Comparison of ENCODE assay signal across 12 mouse cellular contexts in the genomic region with DNA sequence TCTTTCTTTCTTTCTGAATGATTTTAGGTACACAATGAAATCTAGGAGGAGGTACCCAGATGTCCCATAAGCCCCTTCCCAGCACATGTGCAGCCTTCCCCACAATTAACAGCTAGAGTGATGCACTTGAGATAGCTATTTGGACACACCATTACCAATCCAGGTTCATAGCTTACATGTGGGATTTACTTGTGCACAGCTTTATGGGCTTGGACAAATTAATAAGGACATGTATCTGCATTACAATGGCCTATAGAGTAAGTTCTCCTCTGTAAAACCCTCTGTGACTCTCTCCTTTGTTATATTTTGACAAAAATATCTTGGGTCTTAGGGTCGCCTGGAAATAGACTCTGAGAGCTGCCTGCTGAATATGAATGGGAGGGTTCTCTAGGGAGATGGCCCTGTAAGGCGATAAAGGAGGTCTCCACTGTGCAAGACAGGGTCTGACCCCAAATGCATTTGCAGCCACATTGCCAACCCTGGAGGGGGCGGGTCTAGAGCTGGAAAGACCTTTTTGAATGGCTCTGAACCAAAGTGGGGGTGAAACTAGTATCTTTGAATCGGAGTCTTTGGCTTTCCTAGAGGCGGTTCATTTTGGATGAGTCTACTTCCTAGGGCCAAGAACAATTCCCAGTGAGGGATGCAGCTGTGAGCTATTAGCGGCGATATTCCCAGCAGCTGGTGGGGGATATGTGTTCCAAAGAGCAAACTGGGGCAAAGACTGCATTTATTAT.
DNase-seq lines count a peak whose midpoint lies in the region; ATAC-seq and TF ChIP-seq lines count a peak whose summit lies in the region.
"Had no signal": no experiment of that assay in that cellular context is flagged by ENCODE, and none has a peak within 500 bp of the region (broad histone marks: within the 10 kb centered on the region; RNA-seq: fewer than 3 reads in every experiment).

No protein-coding gene starts in this region.

- no peaks in the 10 kb centered on the region for H3K9me3 ChIP-seq in forebrain, embryonic 14.5 days (replicated peaks; ENCODE audit: control insufficient read depth, low read length)
- no peaks in the 10 kb centered on the region for H3K9me3 ChIP-seq in forebrain, embryonic 11.5 days (ENCODE audit: control insufficient read depth, low read length)
- H3K9me3 ChIP-seq in midbrain, embryonic 10.5 days (replicated peaks): no peaks in the 10 kb centered on the region
- H3K9me3 ChIP-seq in midbrain, postnatal 0 days (ENCODE audit: low read length): no peaks in the 10 kb centered on the region

- H3K4me2 ChIP-seq in forebrain, embryonic 14.5 days (ENCODE audit: low read length): no peak overlapping the region
- no peak overlapping the region for H3K4me2 ChIP-seq in forebrain, embryonic 11.5 days (ENCODE audit: low read depth, low read length, severe bottlenecking)
- no peak overlapping the region for H3K4me2 ChIP-seq in midbrain, postnatal 0 days (ENCODE audit: low read depth, low read length, poor library complexity, severe bottlenecking)

- 32% methylated on average over 7 of the region's 7 CpGs for WGBS in forebrain, embryonic 14.5 days
- WGBS in forebrain, embryonic 11.5 days: 28% methylated on average over 7 of the region's 7 CpGs
- 47% methylated on average over 7 of the region's 7 CpGs for WGBS in midbrain, embryonic 10.5 days
- 18% methylated on average over 7 of the region's 7 CpGs for whole genome bisulfite sequencing in midbrain, postnatal 0 days

- no peaks in the 10 kb centered on the region for H3K27me3 ChIP-seq in forebrain, embryonic 14.5 days (replicated peaks; ENCODE audit: control insufficient read depth, insufficient read depth, low read length)
- no peaks in the 10 kb centered on the region for H3K27me3 ChIP-seq in forebrain, embryonic 11.5 days (ENCODE audit: control insufficient read depth, insufficient read depth, low read length)
- H3K27me3 ChIP-seq in midbrain, embryonic 10.5 days (ENCODE audit: low read depth, poor library complexity, severe bottlenecking): peaks cover 5% of the 10 kb centered on the region
- no peaks in the 10 kb centered on the region for H3K27me3 ChIP-seq in midbrain, postnatal 0 days (ENCODE audit: insufficient read depth, low read length)

- no peak for TF ChIP-seq CTCF in midbrain, postnatal 0 days (IDR thresholded peaks at IDR 0.05)

- H3K4me3 ChIP-seq in forebrain, embryonic 14.5 days (ENCODE audit: low read depth, low read length): no peak overlapping the region
- H3K4me3 ChIP-seq in forebrain, embryonic 11.5 days (ENCODE audit: low read depth, low read length): no peak overlapping the region
- H3K4me3 ChIP-seq in midbrain, embryonic 10.5 days: no peak overlapping the region
- no peak overlapping the region for H3K4me3 ChIP-seq in midbrain, postnatal 0 days (ENCODE audit: low read depth, low read length)

- no peak overlapping the region for H3K27ac ChIP-seq in forebrain, embryonic 14.5 days (ENCODE audit: low read depth, low read length)
- H3K27ac ChIP-seq in forebrain, embryonic 11.5 days (ENCODE audit: low read depth, low read length): no peak overlapping the region
- H3K27ac ChIP-seq in midbrain, embryonic 10.5 days (replicated peaks): no peak overlapping the region
- no peak overlapping the region for H3K27ac ChIP-seq in midbrain, postnatal 0 days (ENCODE audit: low read depth, low read length)

- H3K9ac ChIP-seq in forebrain, embryonic 14.5 days (ENCODE audit: low read length): no peak overlapping the region
- no peak overlapping the region for H3K9ac ChIP-seq in forebrain, embryonic 11.5 days (ENCODE audit: low read length)
- no peak overlapping the region for H3K9ac ChIP-seq in midbrain, postnatal 0 days (replicated peaks; ENCODE audit: low read length, poor library complexity, severe bottlenecking)

- peak; percentile 43 for DNase-seq in forebrain, embryonic 14.5 days (ENCODE audit: low spot score)
- DNase-seq in forebrain, embryonic 11.5 days (ENCODE audit: low spot score): no peak
- peak; percentile 21 for DNase-seq in midbrain, embryonic 10.5 days (ENCODE audit: low spot score)
- no peak for DNase-seq in midbrain, postnatal 0 days (ENCODE audit: low spot score)
- peak; percentile 48 for DNase-seq in heart, adult 8-10 months (ENCODE audit: low spot score)
- peak; percentile 43 for DNase-seq in skeletal muscle tissue, adult 2 months (ENCODE audit: low read depth, low spot score)
- DNase-seq in spleen, adult 12 weeks (ENCODE audit: low spot score): no peak
- DNase-seq: adrenal gland, adult 8-10 months; cerebellum, postnatal 14 days; lung, adult 2 months; thymus, postnatal 4 days had no signal

- peak; percentile 61 for ATAC-seq in forebrain, embryonic 14.5 days
- ATAC-seq in forebrain, embryonic 11.5 days (replicated peaks; ENCODE audit: low FRiP score): no peak; the same call in 1 of the 2 replicates
- ATAC-seq in midbrain, postnatal 0 days (ENCODE audit: low FRiP score): no peak
- ATAC-seq in CD4-positive, CD25-positive, alpha-beta regulatory T cell, adult 4 months: no peak

- no peaks in the 10 kb centered on the region for H3K36me3 ChIP-seq in forebrain, embryonic 14.5 days (ENCODE audit: control insufficient read depth, insufficient read depth, low read length)
- H3K36me3 ChIP-seq in forebrain, embryonic 11.5 days (ENCODE audit: control insufficient read depth, insufficient read depth, low read length): no peaks in the 10 kb centered on the region
- no peaks in the 10 kb centered on the region for H3K36me3 ChIP-seq in midbrain, embryonic 10.5 days
- no peaks in the 10 kb centered on the region for H3K36me3 ChIP-seq in midbrain, postnatal 0 days (ENCODE audit: insufficient read depth, low read length)

- no peaks in the 10 kb centered on the region for H3K4me1 ChIP-seq in forebrain, embryonic 14.5 days (ENCODE audit: control insufficient read depth, insufficient read depth, low read length)
- 0 out of 2 replicates have a peak, but pooled peaks cover 5% of the 10 kb centered on the region for H3K4me1 ChIP-seq in forebrain, embryonic 11.5 days (replicated peaks; ENCODE audit: control insufficient read depth, insufficient read depth, low read length)
- peaks cover 15% of the 10 kb centered on the region for H3K4me1 ChIP-seq in midbrain, embryonic 10.5 days
- H3K4me1 ChIP-seq in midbrain, postnatal 0 days (ENCODE audit: insufficient read depth, low read length): no peaks in the 10 kb centered on the region

Comparison
In these comparisons a context has a peak if more than half of its experiments do, and no peak if none do; other contexts are left out.
1. DNase-seq: peak in forebrain, embryonic 14.5 days (single experiment), midbrain, embryonic 10.5 days (single experiment), heart, adult 8-10 months (single experiment) and skeletal muscle tissue, adult 2 months (single experiment); none in forebrain, embryonic 11.5 days (single experiment), midbrain, postnatal 0 days (single experiment) and spleen, adult 12 weeks (single experiment).